ENCODE assay signal across 21 mouse cellular contexts in the genomic region with DNA sequence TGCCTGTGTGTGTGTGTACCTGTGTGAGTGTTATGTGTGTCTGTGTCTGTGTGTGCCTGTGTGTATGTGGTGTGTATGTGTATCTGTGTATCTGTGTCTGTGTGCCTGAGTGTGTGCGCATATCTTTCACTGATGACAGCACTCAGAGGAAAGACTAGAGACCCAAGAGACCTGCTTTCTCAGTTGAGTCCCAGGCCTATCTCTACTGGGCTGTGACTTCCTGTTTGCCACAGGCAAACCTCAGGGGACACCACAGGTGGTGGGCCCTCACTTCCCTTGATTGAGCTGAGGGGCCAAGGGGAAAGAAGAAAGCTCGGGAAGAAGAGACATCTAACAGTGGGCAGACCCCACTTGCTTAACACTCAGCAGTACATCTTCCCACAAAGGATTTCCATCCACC. TPM values are rescaled to one million over a fixed set of nuclear protein-coding genes. Genes with fewer than 3 reads are reported as not detected.
DNase-seq lines count a peak whose midpoint lies in the region; ATAC-seq and TF ChIP-seq lines count a peak whose summit lies in the region.
"Had no signal": no experiment of that assay in that cellular context is flagged by ENCODE, and none has a peak within 500 bp of the region (broad histone marks: within the 10 kb centered on the region; RNA-seq: fewer than 3 reads in every experiment).

No protein-coding gene starts in this region.

- H3K4me1 ChIP-seq in forebrain, embryonic 11.5 days (replicated peaks; ENCODE audit: control insufficient read depth, insufficient read depth, low read length), result peaks cover 2% of the 10 kb centered on the region; the same call in 1 of the 2 replicates
- H3K4me1 ChIP-seq in forebrain, postnatal 0 days (ENCODE audit: insufficient read depth), result no peaks in the 10 kb centered on the region
- H3K4me1 ChIP-seq: lung, embryonic 15.5 days; stomach, embryonic 15.5 days had no signal

- no peak overlapping the region for H3K9ac ChIP-seq in forebrain, embryonic 11.5 days (ENCODE audit: low read length)
- H3K9ac ChIP-seq in forebrain, postnatal 0 days, result no peak overlapping the region
- H3K9ac ChIP-seq: limb, embryonic 12.5 days; lung, embryonic 15.5 days; stomach, embryonic 15.5 days had no signal

- no peaks in the 10 kb centered on the region for H3K36me3 ChIP-seq in forebrain, embryonic 11.5 days (ENCODE audit: control insufficient read depth, insufficient read depth, low read length)
- H3K36me3 ChIP-seq in forebrain, postnatal 0 days (ENCODE audit: insufficient read depth), result no peaks in the 10 kb centered on the region
- peaks cover 2% of the 10 kb centered on the region for H3K36me3 ChIP-seq in splenic B cell, adult 2 months (ENCODE audit: control insufficient read depth, insufficient read depth, low read length, poor library complexity, severe bottlenecking)
- H3K36me3 ChIP-seq: limb, embryonic 12.5 days; lung, embryonic 15.5 days; stomach, embryonic 15.5 days had no signal

- H3K4me3 ChIP-seq in forebrain, embryonic 11.5 days (ENCODE audit: low read depth, low read length), result no peak overlapping the region
- no peak overlapping the region for H3K4me3 ChIP-seq in forebrain, postnatal 0 days (ENCODE audit: low read depth, low read length)
- H3K4me3 ChIP-seq in gastrocnemius, adult 2 months, result no peak overlapping the region
- H3K4me3 ChIP-seq: heart, adult 2 months; limb, embryonic 12.5 days; lung, embryonic 15.5 days; stomach, embryonic 15.5 days had no signal

- ATAC-seq in forebrain, embryonic 11.5 days (replicated peaks; ENCODE audit: low FRiP score), result no peak
- ATAC-seq in forebrain, postnatal 0 days, result no peak
- ATAC-seq in granulocyte monocyte progenitor cell, adult 5-6 weeks (replicated peaks; ENCODE audit: poor library complexity, severe bottlenecking), result peak; percentile 61
- ATAC-seq: forebrain, embryonic 16.5 days had no signal

- DNase-seq in forebrain, embryonic 11.5 days (ENCODE audit: low spot score), result no peak
- no peak for DNase-seq in forebrain, postnatal 0 days
- peak; percentile 90 for DNase-seq in A20 (ENCODE audit: low read depth, low spot score)
- peak; percentile 87 for DNase-seq in splenic B cell, adult 2 months (ENCODE audit: low read depth, low spot score)
- no peak for DNase-seq in gastrocnemius, adult 2 months
- DNase-seq in adipocyte (ENCODE audit: low spot score), result no peak
- DNase-seq in gastrocnemius, postnatal 10 days, result no peak
- DNase-seq: cerebellum, adult 9-10 months; heart, adult 2 months; heart, postnatal 10 days; right cerebral cortex, adult 18-20 months had no signal

- no peak for TF ChIP-seq CTCF in forebrain, postnatal 0 days (IDR thresholded peaks at IDR 0.05; ENCODE audit: low read depth)
- TF ChIP-seq CTCF in gastrocnemius, adult 2 months (IDR thresholded peaks at IDR 0.05), result no peak

- no peaks in the 10 kb centered on the region for H3K27me3 ChIP-seq in forebrain, embryonic 11.5 days (ENCODE audit: control insufficient read depth, insufficient read depth, low read length)
- no peaks in the 10 kb centered on the region for H3K27me3 ChIP-seq in forebrain, postnatal 0 days (ENCODE audit: insufficient read depth, low read length)
- no peaks in the 10 kb centered on the region for H3K27me3 ChIP-seq in splenic B cell, adult 2 months (ENCODE audit: control insufficient read depth, insufficient read depth, low read length, poor library complexity, severe bottlenecking)
- H3K27me3 ChIP-seq: lung, embryonic 15.5 days had no signal

- H3K4me2 ChIP-seq in forebrain, embryonic 11.5 days (ENCODE audit: low read depth, low read length, severe bottlenecking), result no peak overlapping the region
- H3K4me2 ChIP-seq in forebrain, postnatal 0 days (ENCODE audit: low read depth), result no peak overlapping the region
- H3K4me2 ChIP-seq: limb, embryonic 12.5 days; lung, embryonic 15.5 days; stomach, embryonic 15.5 days had no signal

- no peaks in the 10 kb centered on the region for H3K9me3 ChIP-seq in forebrain, embryonic 11.5 days (ENCODE audit: control insufficient read depth, low read length)
- no peaks in the 10 kb centered on the region for H3K9me3 ChIP-seq in forebrain, postnatal 0 days (ENCODE audit: low read length)
- H3K9me3 ChIP-seq: limb, embryonic 12.5 days; lung, embryonic 15.5 days; stomach, embryonic 15.5 days had no signal

- intact Hi-C loops in gastrocnemius, adult 2 months (cut with DNase I), result no loop called here

- peak overlapping the region; percentile 25; the same call in 1 of the 2 replicates for H3K27ac ChIP-seq in forebrain, embryonic 11.5 days (ENCODE audit: low read depth, low read length)
- H3K27ac ChIP-seq in forebrain, postnatal 0 days (ENCODE audit: low read depth, low read length), result no peak overlapping the region
- H3K27ac ChIP-seq in gastrocnemius, adult 2 months, result no peak overlapping the region
- H3K27ac ChIP-seq: heart, adult 2 months; kidney, postnatal 0 days; limb, embryonic 12.5 days; lung, embryonic 15.5 days; stomach, embryonic 15.5 days had no signal

- 52% methylated on average over 2 of the region's 2 CpGs for WGBS in forebrain, embryonic 11.5 days
- 43% methylated on average over 2 of the region's 2 CpGs for WGBS in forebrain, postnatal 0 days

RNA-seq across cellular contexts. Expression of a gene that starts 1.9 kb away (rescaled TPM):
- polyA plus RNA-seq in forebrain, embryonic 11.5 days (2014; fragmentation: Nextera tagmentation; extraction: Ambion mirVana), result not detected in 2 replicates
- 0.67 TPM in 1 of 2 replicates, not detected in the other for total RNA-seq in forebrain, postnatal 0 days (2014; rRNA removed)
- not detected in 2 replicates for polyA plus RNA-seq in forebrain, postnatal 0 days (2015; fragmentation: Nextera tagmentation; extraction: Ambion mirVana)
- not detected in 2 replicates for total RNA-seq in granulocyte monocyte progenitor cell, adult 5-6 weeks (2014; fragmentation: Nextera tagmentation)
- 0.09 TPM in 1 of 2 replicates, not detected in the other for total RNA-seq in granulocyte monocyte progenitor cell, adult 5-6 weeks (2017)
- not detected for total RNA-seq in gastrocnemius, adult 2 months (2021)
- total RNA-seq in gastrocnemius, postnatal 10 days (2021), result under 1 TPM; 0.35 to 0.72 TPM
- total RNA-seq: layer of hippocampus, postnatal 14 days; midbrain, postnatal 0 days had no signal
- polyA plus RNA-seq: embryonic facial prominence, embryonic 11.5 days; forebrain, embryonic 16.5 days; limb, embryonic 12.5 days; lung, embryonic 15.5 days; neural tube, embryonic 14.5 days had no signal

RNA-seq across cellular contexts. Expression of a gene that starts 11.9 kb away (rescaled TPM):
- polyA plus RNA-seq in forebrain, embryonic 11.5 days (2014; fragmentation: Nextera tagmentation; extraction: Ambion mirVana), result 23.4 and 24.8 TPM in 2 replicates
- total RNA-seq in forebrain, postnatal 0 days (2014; rRNA removed), result 26.1 and 26.4 TPM in 2 replicates
- polyA plus RNA-seq in forebrain, postnatal 0 days (2015; fragmentation: Nextera tagmentation; extraction: Ambion mirVana), result 17.3 and 19.3 TPM in 2 replicates
- total RNA-seq in granulocyte monocyte progenitor cell, adult 5-6 weeks (2014; fragmentation: Nextera tagmentation), result 11.3 and 16.2 TPM in 2 replicates
- 12.3 and 16.9 TPM in 2 replicates for total RNA-seq in granulocyte monocyte progenitor cell, adult 5-6 weeks (2017)
- total RNA-seq in gastrocnemius, adult 2 months (2021), result 10 to 100 TPM; 14.0 to 14.9 TPM
- total RNA-seq in gastrocnemius, postnatal 10 days (2021), result 10 to 100 TPM; 11.4 to 15.2 TPM

RNA-seq across cellular contexts. Expression of a gene that starts 20.1 kb away (rescaled TPM):
- polyA plus RNA-seq in forebrain, embryonic 11.5 days (2014; fragmentation: Nextera tagmentation; extraction: Ambion mirVana), result 3.6 and 4.5 TPM in 2 replicates
- total RNA-seq in forebrain, postnatal 0 days (2014; rRNA removed), result 5.2 and 6.3 TPM in 2 replicates
- polyA plus RNA-seq in forebrain, postnatal 0 days (2015; fragmentation: Nextera tagmentation; extraction: Ambion mirVana), result 2.2 and 2.4 TPM in 2 replicates
- total RNA-seq in granulocyte monocyte progenitor cell, adult 5-6 weeks (2014; fragmentation: Nextera tagmentation), result 11.7 and 14.8 TPM in 2 replicates
- total RNA-seq in granulocyte monocyte progenitor cell, adult 5-6 weeks (2017), result 14.6 and 15.9 TPM in 2 replicates
- 1 to 10 TPM; 3.3 to 3.4 TPM for total RNA-seq in gastrocnemius, adult 2 months (2021)
- 1 to 10 TPM; 3.1 to 3.2 TPM for total RNA-seq in gastrocnemius, postnatal 10 days (2021)

RNA-seq across cellular contexts. Expression of a gene that starts 39.4 kb away (rescaled TPM):
- polyA plus RNA-seq in forebrain, embryonic 11.5 days (2014; fragmentation: Nextera tagmentation; extraction: Ambion mirVana), result 52.4 and 53.9 TPM in 2 replicates
- 102 and 198 TPM in 2 replicates for total RNA-seq in forebrain, postnatal 0 days (2014; rRNA removed)
- polyA plus RNA-seq in forebrain, postnatal 0 days (2015; fragmentation: Nextera tagmentation; extraction: Ambion mirVana), result 71.3 and 78.4 TPM in 2 replicates
- 9.2 and 24.8 TPM in 2 replicates for total RNA-seq in granulocyte monocyte progenitor cell, adult 5-6 weeks (2014; fragmentation: Nextera tagmentation)
- total RNA-seq in granulocyte monocyte progenitor cell, adult 5-6 weeks (2017), result 11.5 and 14.7 TPM in 2 replicates
- total RNA-seq in gastrocnemius, adult 2 months (2021), result 10 to 100 TPM; 26.9 to 28.2 TPM
- total RNA-seq in gastrocnemius, postnatal 10 days (2021), result 10 to 100 TPM; 25.1 to 28.0 TPM

RNA-seq across cellular contexts. Expression of a gene that starts 46.3 kb away (rescaled TPM):
- polyA plus RNA-seq in forebrain, embryonic 11.5 days (2014; fragmentation: Nextera tagmentation; extraction: Ambion mirVana), result not detected in 2 replicates
- total RNA-seq in forebrain, postnatal 0 days (2014; rRNA removed), result 0.24 and 0.54 TPM in 2 replicates
- polyA plus RNA-seq in forebrain, postnatal 0 days (2015; fragmentation: Nextera tagmentation; extraction: Ambion mirVana), result 0.10 and 0.45 TPM in 2 replicates
- total RNA-seq in granulocyte monocyte progenitor cell, adult 5-6 weeks (2014; fragmentation: Nextera tagmentation), result 0.62 TPM in 1 of 2 replicates, not detected in the other
- not detected in 2 replicates for total RNA-seq in granulocyte monocyte progenitor cell, adult 5-6 weeks (2017)
- over 10,000 TPM; 21,521 to 26,495 TPM for total RNA-seq in gastrocnemius, adult 2 months (2021)
- total RNA-seq in gastrocnemius, postnatal 10 days (2021), result over 10,000 TPM; 11,325 to 12,607 TPM

Comparison
In these comparisons a context has a peak if more than half of its experiments do, and no peak if none do; other contexts are left out.
1. DNase-seq: peak in A20 (single experiment) and splenic B cell, adult 2 months (single experiment); none in forebrain, embryonic 11.5 days (single experiment), forebrain, postnatal 0 days (single experiment), gastrocnemius, adult 2 months (single experiment), adipocyte (single experiment) and gastrocnemius, postnatal 10 days (single experiment).